Mouse (Mus musculus) activated CD4-positive, CD25-positive, alpha-beta regulatory T cell, adult 4 months (primary cell): Measurements from ENCODE around the gene Gm17657. TPM values are rescaled to one million over a fixed set of nuclear protein-coding genes. Genes with fewer than 3 reads are reported as not detected.

ENCODE experiments used
- ATAC-seq: one replicate; pipeline ENCODE4 v1.8.0; 2017
- polyA plus RNA-seq, 2 experiments: library from polyadenylated mRNA; unstranded; fragments of 100-300 nt; shearing (Covaris generic); gene quantifications; one replicate each; pipeline ENCODE4 v1.2.1; 2017

Gene Gm17657
- polyA plus RNA-seq, 2 experiments from 2014 or later = 0.29 TPM; not detected in 1

- ATAC-seq = no peak
These were observed 63.9 kb downstream of the Gm17657 start for GRCm38 (mm10) chr17:29485336-29486233.

GRCm38 (mm10) chr17:29484431-29484830, 65.0 kb downstream of the Gm17657 start:
- no peak for ATAC-seq

- no peak for ATAC-seq
These were observed 66.2 kb downstream of the Gm17657 start for GRCm38 (mm10) chr17:29483282-29483681.

GRCm38 (mm10) chr17:29482632-29483031, 66.8 kb downstream of the Gm17657 start:
- no peak for ATAC-seq

GRCm38 (mm10) chr17:29480256-29480655, 69.2 kb downstream of the Gm17657 start:
- no peak for ATAC-seq

- no peak for ATAC-seq
These were observed 71.2 kb downstream of the Gm17657 start for GRCm38 (mm10) chr17:29478271-29478670.

GRCm38 (mm10) chr17:29477357-29477756, 72.1 kb downstream of the Gm17657 start:
- peak; percentile 43 for ATAC-seq

GRCm38 (mm10) chr17:29476461-29476860, 73.0 kb downstream of the Gm17657 start:
- ATAC-seq = no peak

- ATAC-seq = no peak
These were observed 74.3 kb downstream of the Gm17657 start for GRCm38 (mm10) chr17:29475142-29475541.

- ATAC-seq = no peak
These were observed 75.4 kb downstream of the Gm17657 start for GRCm38 (mm10) chr17:29474036-29474435.

GRCm38 (mm10) chr17:29473466-29473865, 76.0 kb downstream of the Gm17657 start:
- no peak for ATAC-seq

Other genes with a start within 250 kb of the Gm17657 start
- gene Pi16, start 232.0 kb downstream of the Gm17657 start, polyA plus RNA-seq = under 1 TPM; 0.38 to 0.49 TPM
- gene Mtch1, start 201.7 kb downstream of the Gm17657 start, polyA plus RNA-seq = 10 to 100 TPM; 14.6 to 18.4 TPM
- gene Fgd2, start 188.7 kb downstream of the Gm17657 start, polyA plus RNA-seq = 1 to 10 TPM in 1 of 2 experiments, under 1 TPM in 1; 0.79 to 2.5 TPM
- 100 to 1,000 TPM; 291 to 376 TPM for gene Pim1, start 58.9 kb downstream of the Gm17657 start, polyA plus RNA-seq
- 10 to 100 TPM; 11.5 to 14.2 TPM for gene Tbc1d22b, start 147 bp upstream of the Gm17657 start, polyA plus RNA-seq
- gene Tmem217, start 2.7 kb upstream of the Gm17657 start, polyA plus RNA-seq = 1 to 10 TPM in 1 of 2 experiments, under 1 TPM in 1; 0.57 to 2.0 TPM
- 10 to 100 TPM; 18.4 to 24.2 TPM for gene Rnf8, start 65.2 kb upstream of the Gm17657 start, polyA plus RNA-seq
- gene Gm28043, start 65.2 kb upstream of the Gm17657 start, polyA plus RNA-seq = 1 to 10 TPM; 2.4 to 4.2 TPM
- 10 to 100 TPM; 68.2 to 93.5 TPM for gene Cmtr1, start 111.0 kb upstream of the Gm17657 start, polyA plus RNA-seq
- gene Ccdc167, start 167.4 kb upstream of the Gm17657 start, polyA plus RNA-seq = 1 to 10 TPM; 7.1 to 9.3 TPM